Mouse (Mus musculus): Measurements from ENCODE around the gene Bmp2k.

The Bmp2k gene

GRCm38 (mm10) chr5:96988880-96989279, 8.6 kb upstream of the Bmp2k start:
- no peak for TF ChIP-seq GATA4 (IDR thresholded peaks at IDR 0.05; ENCODE audit: insufficient replicate concordance, low read length)

- TF ChIP-seq GATA4 (IDR thresholded peaks at IDR 0.05; ENCODE audit: insufficient replicate concordance, low read length): no peak
Measured at GRCm38 (mm10) chr5:96991156-96991555, 6.3 kb upstream of the Bmp2k start.

GRCm38 (mm10) chr5:96992651-96993050, 4.8 kb upstream of the Bmp2k start:
- TF ChIP-seq GATA4 (IDR thresholded peaks at IDR 0.05; ENCODE audit: insufficient replicate concordance, low read length): no peak

DNA sequence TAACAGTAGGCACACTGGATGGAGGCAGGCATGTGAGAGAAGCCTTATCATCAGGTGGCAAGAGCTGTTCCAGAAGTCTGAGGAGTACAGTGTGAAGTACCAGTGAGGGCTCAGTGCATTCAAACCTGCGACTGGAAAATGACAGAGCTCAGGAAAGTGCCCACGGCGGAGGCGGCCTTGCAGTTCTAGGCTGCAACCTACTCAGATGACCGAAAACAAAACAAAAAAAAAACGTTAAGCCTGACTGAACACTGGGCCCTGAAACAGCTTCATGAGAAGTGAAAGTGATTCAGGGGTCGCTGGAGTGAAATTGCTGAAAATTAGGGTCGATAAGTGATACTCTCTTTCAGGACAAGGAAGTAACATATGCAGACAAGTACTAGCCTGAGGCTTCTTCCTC, 4.4 kb upstream of the Bmp2k start:
- no peak for TF ChIP-seq GATA4 (IDR thresholded peaks at IDR 0.05; ENCODE audit: insufficient replicate concordance, low read length)

- no peak for TF ChIP-seq GATA4 (IDR thresholded peaks at IDR 0.05; ENCODE audit: insufficient replicate concordance, low read length)
Measured at GRCm38 (mm10) chr5:96995791-96996190, 1.7 kb upstream of the Bmp2k start.

DNA sequence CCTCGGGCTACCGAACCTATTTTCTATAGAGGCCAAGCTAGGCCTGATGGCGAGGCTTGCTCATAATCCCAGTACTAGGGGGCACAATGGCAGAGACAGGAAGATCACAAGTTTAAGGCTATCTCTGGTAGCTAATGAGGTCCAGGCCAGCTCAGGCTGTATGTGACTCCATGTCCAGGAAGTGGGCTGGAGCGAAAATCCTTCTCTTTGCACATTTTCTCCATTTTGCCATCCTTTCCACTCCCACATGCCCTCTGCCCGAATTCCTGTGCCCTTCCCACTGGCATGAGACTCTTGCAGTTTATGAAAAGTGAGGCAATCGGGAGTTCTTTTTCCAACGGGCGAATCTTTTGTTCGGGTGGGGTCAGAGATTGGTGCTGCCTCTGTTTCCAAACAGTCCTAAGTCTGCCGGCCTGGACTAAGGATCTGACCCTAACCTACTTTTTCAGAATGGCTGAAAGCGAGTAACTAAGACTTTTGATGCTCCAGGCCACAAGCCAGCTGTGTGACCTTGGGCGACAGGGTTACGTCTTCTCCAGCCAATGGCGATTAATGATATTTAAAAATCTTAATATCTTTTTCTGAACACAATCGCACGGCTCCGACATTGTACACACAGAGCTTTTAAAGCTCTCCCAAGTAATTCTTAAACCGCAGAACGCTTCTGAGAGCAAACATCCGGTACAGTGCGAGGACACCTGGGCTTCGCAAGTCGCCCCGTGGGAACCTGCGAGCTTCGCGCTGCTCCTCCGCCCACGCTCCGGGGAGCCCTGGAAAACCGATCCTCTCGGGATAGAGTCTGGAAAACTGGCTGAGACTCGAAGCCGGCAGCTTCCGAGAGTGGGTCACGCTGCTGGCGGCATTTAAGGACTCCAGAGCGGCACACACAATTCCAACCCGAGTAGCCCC, 834 bp upstream of the Bmp2k start:
- no peak for TF ChIP-seq GATA4 (IDR thresholded peaks at IDR 0.05; ENCODE audit: insufficient replicate concordance, low read length)

- no peak for TF ChIP-seq GATA4 (IDR thresholded peaks at IDR 0.05; ENCODE audit: insufficient replicate concordance, low read length)
Measured at GRCm38 (mm10) chr5:96997802-96998565, 495 bp downstream of the Bmp2k start.

DNA sequence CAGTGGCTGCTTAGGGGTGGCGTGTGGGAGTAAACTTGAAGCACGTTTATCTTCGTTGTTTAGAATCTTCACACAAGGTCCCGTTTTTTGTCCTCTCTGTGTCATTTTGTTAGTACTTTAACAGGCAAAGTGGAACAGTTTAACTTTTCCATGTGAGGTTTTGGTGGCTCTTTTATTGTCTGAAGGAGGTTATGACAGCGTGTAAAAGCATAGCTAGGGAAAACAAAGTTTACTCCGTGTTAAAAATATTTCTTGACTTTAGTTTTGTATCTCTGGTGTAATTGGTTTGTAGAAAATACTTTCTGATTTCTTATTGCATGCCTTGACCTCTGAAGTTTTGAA, 1.0 kb downstream of the Bmp2k start:
- no peak for TF ChIP-seq GATA4 (IDR thresholded peaks at IDR 0.05; ENCODE audit: insufficient replicate concordance, low read length)

- no peak for TF ChIP-seq GATA4 (IDR thresholded peaks at IDR 0.05; ENCODE audit: insufficient replicate concordance, low read length)
Measured at GRCm38 (mm10) chr5:96999601-97000000, 2.1 kb downstream of the Bmp2k start.

DNA sequence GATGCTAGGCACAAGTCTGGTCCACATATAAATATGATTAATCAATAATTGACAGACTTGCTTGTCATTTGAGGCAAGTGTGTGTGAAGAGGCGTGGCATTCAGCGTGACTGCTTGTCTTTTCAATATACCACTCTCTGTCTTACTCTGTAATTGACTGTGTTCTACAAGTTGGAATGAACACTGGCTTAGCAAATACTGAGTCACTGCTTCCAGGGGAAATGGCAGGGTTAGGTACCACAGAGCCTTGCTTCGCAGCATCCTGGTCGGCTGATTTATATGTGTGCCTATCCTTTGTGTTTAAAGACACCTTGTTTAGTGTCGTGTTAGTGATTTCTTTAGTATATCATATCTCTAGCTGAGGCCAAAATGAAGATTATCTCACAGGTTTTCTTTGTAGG, 3.0 kb downstream of the Bmp2k start:
- TF ChIP-seq GATA4 (IDR thresholded peaks at IDR 0.05; ENCODE audit: insufficient replicate concordance, low read length): no peak

DNA sequence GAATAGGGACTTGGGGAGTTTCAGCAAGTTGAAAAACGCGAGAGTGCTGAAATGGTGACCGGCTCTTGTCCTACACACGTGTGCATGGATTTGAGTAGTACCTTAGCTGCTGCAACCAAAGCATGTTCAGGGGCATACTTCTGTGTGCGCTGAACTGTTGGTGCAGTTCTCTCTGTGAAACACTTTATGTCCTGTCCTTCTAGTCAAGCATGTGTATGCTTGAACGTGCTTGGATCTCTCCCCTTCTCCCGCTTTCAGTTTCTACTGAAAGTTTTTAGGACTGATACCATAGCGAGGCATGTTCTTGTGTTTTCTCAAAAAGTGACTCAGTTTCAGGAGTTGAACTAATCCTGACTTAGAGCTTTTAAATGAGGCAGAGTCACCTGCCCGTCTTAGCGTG, 3.7 kb downstream of the Bmp2k start:
- TF ChIP-seq GATA4 (IDR thresholded peaks at IDR 0.05; ENCODE audit: insufficient replicate concordance, low read length): no peak

DNA sequence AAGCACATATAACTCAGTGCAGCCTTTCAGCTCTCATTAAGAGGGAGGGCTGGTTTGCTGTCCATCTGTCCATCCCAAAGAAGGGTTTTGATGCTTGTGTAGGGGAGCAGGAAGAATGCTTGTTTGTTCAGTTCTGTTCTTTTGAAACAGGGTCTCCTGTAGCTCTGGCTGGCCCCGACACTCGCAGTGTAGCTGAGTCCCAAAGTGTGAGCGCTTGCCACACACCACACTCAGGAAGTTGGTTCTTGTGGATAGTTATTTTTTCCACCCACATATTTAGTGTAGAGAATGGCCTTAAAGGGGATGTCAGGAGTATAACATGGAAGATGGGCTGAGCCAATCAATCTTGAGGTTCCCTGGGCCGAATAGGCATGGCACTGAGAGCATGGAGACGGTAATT, 4.1 kb downstream of the Bmp2k start:
- no peak for TF ChIP-seq GATA4 (IDR thresholded peaks at IDR 0.05; ENCODE audit: insufficient replicate concordance, low read length)

DNA sequence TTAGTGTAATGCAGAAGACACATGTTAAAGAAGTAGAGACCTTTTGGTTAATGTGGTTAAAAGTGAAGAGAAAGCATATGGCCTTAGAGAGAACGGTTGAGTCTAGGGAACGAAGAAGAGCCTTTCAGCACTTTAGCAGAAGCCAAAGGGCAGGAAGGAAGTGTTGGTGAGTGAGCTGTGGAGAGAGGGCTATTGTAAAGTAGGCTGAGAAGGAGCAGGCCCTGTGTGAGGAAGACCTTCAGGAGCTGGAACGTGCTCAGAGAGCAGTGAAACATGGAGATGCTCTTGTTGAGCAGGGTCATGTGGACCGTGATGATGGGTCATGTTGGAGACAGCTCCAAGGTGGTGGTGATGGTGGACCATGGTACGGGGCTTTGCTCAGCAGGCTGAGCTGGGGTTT, 4.8 kb downstream of the Bmp2k start:
- no peak for TF ChIP-seq GATA4 (IDR thresholded peaks at IDR 0.05; ENCODE audit: insufficient replicate concordance, low read length)

DNA sequence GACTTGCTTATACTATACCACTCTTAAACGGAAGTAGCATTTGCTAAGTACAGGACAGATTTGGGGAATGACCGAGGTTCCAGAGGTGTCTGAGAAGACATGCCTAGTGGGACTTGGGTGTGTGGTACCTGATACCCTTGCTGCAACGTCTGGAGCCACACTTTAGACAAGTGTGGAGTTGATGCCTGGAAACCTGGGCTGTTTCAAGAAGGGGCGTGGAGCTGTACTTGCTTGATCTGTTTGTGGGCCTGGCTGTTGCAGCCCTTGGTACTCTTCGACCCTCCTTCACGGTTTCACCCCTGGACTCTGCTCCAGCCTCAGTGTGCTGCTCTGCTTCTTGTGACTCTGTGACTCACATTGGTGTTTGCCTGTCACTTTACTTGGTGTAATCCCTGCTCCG, 5.4 kb downstream of the Bmp2k start:
- TF ChIP-seq GATA4 (IDR thresholded peaks at IDR 0.05; ENCODE audit: insufficient replicate concordance, low read length): no peak

DNA sequence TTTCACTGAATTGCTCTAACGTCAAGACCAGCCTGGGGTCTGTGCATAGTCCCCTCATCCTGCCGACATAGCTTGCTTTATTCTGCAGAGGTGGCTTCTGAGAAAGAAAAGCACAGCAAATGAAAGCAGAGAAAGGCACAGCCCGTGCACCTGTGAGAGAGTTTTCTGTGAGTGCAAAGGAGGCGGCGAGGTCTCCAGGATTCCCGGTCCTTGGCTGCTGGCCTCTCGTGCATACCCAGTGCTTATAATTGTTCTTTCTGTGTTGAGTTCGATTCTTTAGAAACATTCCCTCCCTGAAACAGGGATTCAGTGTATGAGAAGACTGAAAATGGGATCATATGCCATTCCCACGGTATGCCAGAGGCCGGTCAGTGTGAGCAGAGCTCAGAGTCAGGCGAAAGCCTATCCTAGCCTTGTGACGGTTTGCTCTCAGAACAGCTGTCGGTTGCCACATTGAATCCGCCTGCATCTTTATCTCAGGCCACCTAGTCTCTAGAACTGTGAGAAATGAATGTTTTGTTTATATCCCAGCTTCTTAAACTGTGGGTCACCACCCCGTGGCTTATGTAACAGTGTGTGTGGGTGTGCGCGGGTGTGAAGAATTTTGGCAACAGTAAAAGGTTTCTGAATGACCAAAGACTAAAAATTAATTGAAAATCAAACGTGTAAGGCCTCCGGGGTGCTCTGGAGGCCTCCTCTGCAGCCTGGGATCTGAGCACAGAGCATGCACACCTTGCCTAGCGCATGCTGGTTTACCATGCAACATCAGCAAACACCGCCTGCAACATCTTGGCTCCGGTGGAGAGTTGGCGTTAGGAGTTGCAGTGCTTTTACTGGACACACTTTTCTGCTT, 6.9 kb downstream of the Bmp2k start:
- peak; percentile 8; the same call in 1 of the 2 replicates for TF ChIP-seq GATA4 (IDR thresholded peaks at IDR 0.05; ENCODE audit: insufficient replicate concordance, low read length)
